Mouse (Mus musculus): ENCODE results near the gene Ppp2r5a.

- TF ChIP-seq CTCF (IDR thresholded peaks at IDR 0.05; ENCODE audit: insufficient read depth, low read depth, low read length) (no peak), POLR2A (IDR thresholded peaks at IDR 0.05; ENCODE audit: insufficient read depth, low read depth, low read length) (no peak)
These were observed 75.0 kb downstream of the Ppp2r5a start for GRCm38 (mm10) chr1:191328019-191328441.
